In the genomic region with DNA sequence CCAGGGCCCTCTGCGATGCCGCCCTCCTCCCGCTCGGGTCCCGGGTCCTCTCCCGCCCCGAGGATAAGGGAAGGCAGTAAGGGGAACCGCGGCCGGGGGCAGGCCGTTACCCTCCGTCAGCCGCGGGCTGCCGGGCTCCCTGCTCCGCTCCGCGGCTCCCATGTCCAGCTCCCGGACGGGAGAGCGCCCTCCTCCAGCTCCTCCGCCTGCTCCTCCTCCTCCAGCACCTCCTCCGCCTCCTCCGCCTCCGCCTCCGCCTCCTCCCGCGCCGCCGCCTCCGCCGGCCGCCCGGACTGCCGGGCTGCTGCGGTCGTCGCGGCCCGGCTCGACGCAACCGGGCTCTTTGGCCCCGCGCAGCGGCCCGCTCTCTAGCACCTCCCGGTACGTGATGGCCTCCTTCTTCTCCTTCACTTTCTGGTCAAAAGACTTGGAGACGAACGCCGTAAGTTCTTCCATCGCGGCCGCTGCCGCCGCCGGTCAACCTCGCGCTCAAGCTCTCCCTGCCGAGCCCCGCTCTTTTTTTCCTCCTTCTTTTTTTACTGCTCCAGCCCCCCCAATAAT, we compare ENCODE assay signal across 8 mouse cellular contexts. TPM values are rescaled to one million over a fixed set of nuclear protein-coding genes. Genes with fewer than 3 reads are reported as not detected.
DNase-seq lines count a peak whose midpoint lies in the region; ATAC-seq lines count a peak whose summit lies in the region.

Gene Rsrc1 (plus strand): TSS at position 290 of the 561 bp plus-strand sequence.

- H3K4me1 ChIP-seq in heart, embryonic 11.5 days (ENCODE audit: control insufficient read depth, insufficient read depth, low read length): peaks cover 3% of the 10 kb centered on the region; the same call in 1 of the 2 replicates
- peaks cover 5% of the 10 kb centered on the region; the same call in 1 of the 2 replicates for H3K4me1 ChIP-seq in kidney, embryonic 14.5 days (ENCODE audit: control insufficient read depth, insufficient read depth, low read length)
- H3K4me1 ChIP-seq in liver, embryonic 16.5 days (ENCODE audit: control insufficient read depth, low read depth, low read length): peaks cover 6% of the 10 kb centered on the region
- peaks cover 12% of the 10 kb centered on the region; the same call in 1 of the 2 replicates for H3K4me1 ChIP-seq in neural tube, embryonic 14.5 days (ENCODE audit: control insufficient read depth, insufficient read depth, low read length)

- DNase-seq in 416B (ENCODE audit: low read depth) (peak; percentile 51), ES-CJ7 (ENCODE audit: low read depth, low spot score) (peak; percentile 27)
- DNase-seq in embryo, embryonic 9.5 days (ENCODE audit: extremely low spot score): peak; percentile 79

- H3K9ac ChIP-seq in heart, embryonic 11.5 days (ENCODE audit: low read depth, low read length): peak within 1 kb of the TSS; percentile 66
- H3K9ac ChIP-seq in kidney, embryonic 14.5 days (ENCODE audit: low read depth, low read length): peak within 1 kb of the TSS; percentile 40; the same call in 1 of the 2 replicates
- H3K9ac ChIP-seq in liver, embryonic 16.5 days (ENCODE audit: low read depth, low read length): no peak within 1 kb of the TSS
- H3K9ac ChIP-seq in neural tube, embryonic 14.5 days (replicated peaks; ENCODE audit: low read depth, low read length): peak within 1 kb of the TSS; percentile 32; the same call in 1 of the 2 replicates

- 0% methylated on average over 56 of the region's 62 CpGs for WGBS in heart, embryonic 11.5 days (ENCODE audit: insufficient replicate concordance)
- under 1% methylated on average over 40 of the region's 62 CpGs for WGBS in kidney, embryonic 14.5 days
- under 1% methylated on average over 50 of the region's 62 CpGs for WGBS in liver, embryonic 16.5 days (ENCODE audit: insufficient replicate concordance)
- under 1% methylated on average over 25 of the region's 62 CpGs for WGBS in neural tube, embryonic 14.5 days

- H3K9me3 ChIP-seq in heart, embryonic 11.5 days (replicated peaks; ENCODE audit: control insufficient read depth, low read length): no peaks in the 10 kb centered on the region
- H3K9me3 ChIP-seq in kidney, embryonic 14.5 days (ENCODE audit: control insufficient read depth, low read length): no peaks in the 10 kb centered on the region
- H3K9me3 ChIP-seq in liver, embryonic 16.5 days (replicated peaks; ENCODE audit: control insufficient read depth, low read length): no peaks in the 10 kb centered on the region
- H3K9me3 ChIP-seq in neural tube, embryonic 14.5 days (ENCODE audit: control insufficient read depth, low read length): no peaks in the 10 kb centered on the region

- H3K4me3 ChIP-seq in heart, embryonic 11.5 days (ENCODE audit: low read depth, low read length): peak within 1 kb of the TSS; percentile 61
- H3K4me3 ChIP-seq in kidney, embryonic 14.5 days (ENCODE audit: low read length): peak within 1 kb of the TSS; percentile 50
- peak within 1 kb of the TSS; percentile 55 for H3K4me3 ChIP-seq in liver, embryonic 16.5 days (ENCODE audit: low read depth, low read length)
- H3K4me3 ChIP-seq in neural tube, embryonic 14.5 days (ENCODE audit: low read depth, low read length): peak within 1 kb of the TSS; percentile 30

- H3K4me2 ChIP-seq in heart, embryonic 11.5 days: peak within 1 kb of the TSS; percentile 94
- H3K4me2 ChIP-seq in kidney, embryonic 14.5 days (replicated peaks; ENCODE audit: low read depth, low read length): peak within 1 kb of the TSS; percentile 60
- peak within 1 kb of the TSS; percentile 66 for H3K4me2 ChIP-seq in liver, embryonic 16.5 days (ENCODE audit: low read depth, low read length)
- peak within 1 kb of the TSS; percentile 54 for H3K4me2 ChIP-seq in neural tube, embryonic 14.5 days (ENCODE audit: low read depth, low read length)

- H3K27ac ChIP-seq in heart, embryonic 11.5 days (ENCODE audit: low read depth, low read length): peak within 1 kb of the TSS; percentile 64
- H3K27ac ChIP-seq in kidney, embryonic 14.5 days (ENCODE audit: low read depth, low read length): no peak within 1 kb of the TSS
- no peak within 1 kb of the TSS for H3K27ac ChIP-seq in liver, embryonic 16.5 days (ENCODE audit: low read length)
- H3K27ac ChIP-seq in neural tube, embryonic 14.5 days (ENCODE audit: low read depth, low read length): no peak within 1 kb of the TSS

- no peaks in the 10 kb centered on the region for H3K36me3 ChIP-seq in heart, embryonic 11.5 days (ENCODE audit: control insufficient read depth, insufficient read depth, low read length)
- H3K36me3 ChIP-seq in kidney, embryonic 14.5 days (ENCODE audit: control insufficient read depth, insufficient read depth, low read length): no peaks in the 10 kb centered on the region
- H3K36me3 ChIP-seq in liver, embryonic 16.5 days (ENCODE audit: control insufficient read depth, insufficient read depth): no peaks in the 10 kb centered on the region
- H3K36me3 ChIP-seq in neural tube, embryonic 14.5 days (ENCODE audit: control insufficient read depth, insufficient read depth, low read length): no peaks in the 10 kb centered on the region

- H3K27me3 ChIP-seq in heart, embryonic 11.5 days (ENCODE audit: control insufficient read depth, insufficient read depth, low read length): peaks cover 66% of the 10 kb centered on the region
- H3K27me3 ChIP-seq in kidney, embryonic 14.5 days (ENCODE audit: control insufficient read depth, insufficient read depth, low read length): peaks cover 71% of the 10 kb centered on the region
- peaks cover 72% of the 10 kb centered on the region for H3K27me3 ChIP-seq in liver, embryonic 16.5 days (ENCODE audit: control insufficient read depth, insufficient read depth, low read depth, low read length)
- peaks cover 51% of the 10 kb centered on the region for H3K27me3 ChIP-seq in neural tube, embryonic 14.5 days (ENCODE audit: control insufficient read depth, insufficient read depth, low read length)

- ATAC-seq in heart, embryonic 11.5 days (replicated peaks; ENCODE audit: insufficient number of reproducible peaks, low FRiP score, low TSS enrichment): peak; percentile 62
- peak; percentile 68 for ATAC-seq in kidney, embryonic 14.5 days (ENCODE audit: low FRiP score, low TSS enrichment)
- peak; percentile 15 for ATAC-seq in liver, embryonic 16.5 days (ENCODE audit: low read depth)
- peak; percentile 8; the same call in 1 of the 2 replicates for ATAC-seq in neural tube, embryonic 14.5 days (ENCODE audit: low read depth)
- no peak for ATAC-seq in erythroid progenitor cell, adult 5-6 weeks (replicated peaks; ENCODE audit: low FRiP score, poor library complexity, severe bottlenecking)

RNA-seq across cellular contexts. Expression of gene Rsrc1, which starts in this region (rescaled TPM):
- polyA plus RNA-seq in heart, embryonic 11.5 days (2014; fragmentation: Nextera tagmentation; extraction: Ambion mirVana): 32.1 and 33.8 TPM in 2 replicates
- 38.5 and 43.8 TPM in 2 replicates for polyA plus RNA-seq in kidney, embryonic 14.5 days (2014; fragmentation: Nextera tagmentation; extraction: Ambion mirVana)
- polyA plus RNA-seq in liver, embryonic 16.5 days (2015; fragmentation: Nextera tagmentation; extraction: Ambion mirVana): 6.1 and 6.9 TPM in 2 replicates
- polyA plus RNA-seq in neural tube, embryonic 14.5 days (2014; fragmentation: Nextera tagmentation; extraction: Ambion mirVana): 36.1 and 39.5 TPM in 2 replicates
- 5.4 and 6.5 TPM in 2 replicates for total RNA-seq in erythroid progenitor cell, adult 5-6 weeks (2015; ENCODE audit: low replicate concordance)
- total RNA-seq in erythroid progenitor cell, adult 5-6 weeks (2017; ENCODE audit: low replicate concordance): 7.6 and 10.4 TPM in 2 replicates

Comparison
In these comparisons a context has a peak if more than half of its experiments do, and no peak if none do; other contexts are left out.
1. DNase-seq: peak in every context shown above with its lines; median percentile 79 in embryo, embryonic 9.5 days; 51 in 416B; 27 in ES-CJ7.